Mouse (Mus musculus) left cerebral cortex, postnatal 10 days (tissue): Measurements from ENCODE around the gene Gm20661. TPM values are rescaled to one million over a fixed set of nuclear protein-coding genes. Genes with fewer than 3 reads are reported as not detected.

Source experiments
- total RNA-seq, 2 experiments: library from RNA; stranded (reverse); gene quantifications; 2 replicates each; pipeline ENCODE4 v1.2.3; 2021

The Gm20661 gene
- total RNA-seq, 2 experiments from 2014 or later: 0.30 to 0.39 TPM

Other genes with a start within 250 kb of the Gm20661 start
- 100 to 1,000 TPM; 157 TPM for gene Rbm5, start 212.1 kb upstream of the Gm20661 start, total RNA-seq
- 10 to 100 TPM; 57.0 to 60.5 TPM for gene Rbm6, start 109.8 kb upstream of the Gm20661 start, total RNA-seq
- 10 to 100 TPM; 14.0 to 15.0 TPM for gene Mon1a, start 94.9 kb upstream of the Gm20661 start, total RNA-seq
- gene Mst1r, start 76.2 kb upstream of the Gm20661 start, total RNA-seq: 1 to 10 TPM; 1.8 to 2.4 TPM
- gene Actl11, start 54.6 kb upstream of the Gm20661 start, total RNA-seq: not detected
- gene Camkv, start 47.4 kb upstream of the Gm20661 start, total RNA-seq: 100 to 1,000 TPM; 434 to 435 TPM
- 10 to 100 TPM; 16.4 to 17.7 TPM for gene Traip, start 32.9 kb upstream of the Gm20661 start, total RNA-seq
- gene Uba7, start 7.6 kb upstream of the Gm20661 start, total RNA-seq: 1 to 10 TPM; 2.4 to 2.6 TPM
- gene Inka1, start 2.8 kb downstream of the Gm20661 start, total RNA-seq: 1 to 10 TPM; 4.3 to 5.1 TPM
- gene Cdhr4, start 9.4 kb downstream of the Gm20661 start, total RNA-seq: 1 to 10 TPM in 1 of 2 experiments, not detected in 1; 2.2 TPM
- 1 to 10 TPM; 1.5 to 3.4 TPM for gene Gm20662, start 13.3 kb downstream of the Gm20661 start, total RNA-seq
- 100 to 1,000 TPM; 172 to 174 TPM for gene Ip6k1, start 19.4 kb downstream of the Gm20661 start, total RNA-seq
- gene Gmppb, start 66.2 kb downstream of the Gm20661 start, total RNA-seq: 10 to 100 TPM; 16.8 to 18.7 TPM
- gene Amigo3, start 70.1 kb downstream of the Gm20661 start, total RNA-seq: 1 to 10 TPM; 1.8 to 2.0 TPM
- not detected for gene Mst1, start 97.4 kb downstream of the Gm20661 start, total RNA-seq
- 10 to 100 TPM; 91.1 to 94.2 TPM for gene Rnf123, start 100.3 kb downstream of the Gm20661 start, total RNA-seq
- gene Apeh, start 111.5 kb downstream of the Gm20661 start, total RNA-seq: 10 to 100 TPM; 30.7 to 41.3 TPM
- 100 to 1,000 TPM; 139 to 142 TPM for gene Bsn, start 207.3 kb downstream of the Gm20661 start, total RNA-seq